Mouse (Mus musculus) kidney, adult 2 months (tissue): Measurements from ENCODE around the gene Mcu. TPM values are rescaled to one million over a fixed set of nuclear protein-coding genes. Genes with fewer than 3 reads are reported as not detected.
A peak's percentile ranks its signal among the peaks of the same experiment; 100 is the strongest.

Experiments
- DNase-seq: peaks from one replicate; pipeline ENCODE4 v3.0.0; 2021
- H3K27ac ChIP-seq: fragments of 200-500 bp; 2 replicates; pipeline ENCODE4 v1.5.1; 2012; ENCODE audit warnings: low read depth, low read length, control low read depth, inconsistent platforms; ENCODE audit not compliant: insufficient read depth
- H3K27me3 ChIP-seq: fragments of 200-500 bp; replicated peaks from 2 replicates; pipeline ENCODE4 v1.6.1; 2012; ENCODE audit warnings: mild to moderate bottlenecking, moderate library complexity, low read length, inconsistent platforms; ENCODE audit not compliant: control insufficient read depth, insufficient read depth
- H3K36me3 ChIP-seq: fragments of 200-500 bp; 2 replicates; pipeline ENCODE4 v1.6.1; 2012; ENCODE audit warnings: mild to moderate bottlenecking, moderate library complexity, low read length, inconsistent platforms; ENCODE audit not compliant: control insufficient read depth, insufficient read depth
- H3K4me1 ChIP-seq: fragments of 200-500 bp; 2 replicates; pipeline ENCODE4 v1.6.1; 2011; ENCODE audit warnings: low read length; ENCODE audit not compliant: control insufficient read depth, insufficient read depth
- H3K4me3 ChIP-seq: fragments of 200-500 bp; 2 replicates; pipeline ENCODE4 v1.5.1; 2011; ENCODE audit warnings: mild to moderate bottlenecking, low read depth, low read length, control low read depth; ENCODE audit not compliant: insufficient read depth
- CTCF ChIP-seq: fragments of 200-500 bp; conservative IDR thresholded peaks from 2 replicates; pipeline ENCODE4 v1.5.1; 2011; ENCODE audit warnings: low read depth, mild to moderate bottlenecking, control low read depth, low read length, moderate library complexity, mixed read lengths; ENCODE audit not compliant: insufficient read depth, insufficient read length
- POLR2A ChIP-seq: fragments of 200-500 bp; IDR thresholded peaks from one replicate; pipeline ENCODE4 v1.6.1; 2011; ENCODE audit warnings: low read depth, low read length, control low read depth
- WGBS: fragments of 180-500 bp; shearing (Covaris S2); methylation state at CpG from one replicate; pipeline ENCODE4 v1.1.7; 2018; 5-methylcytosine and 5-hydroxymethylcytosine counted together
- polyA plus RNA-seq: library from polyadenylated mRNA; depleted of rRNA; stranded (reverse); fragments of >200 nt; gene quantifications from 2 replicates; pipeline ENCODE4 v1.2.3, GENCODE M21; 2012; rRNA removed

Gene Mcu
- polyA plus RNA-seq: 14.4 and 16.2 TPM in 2 replicates

DNA sequence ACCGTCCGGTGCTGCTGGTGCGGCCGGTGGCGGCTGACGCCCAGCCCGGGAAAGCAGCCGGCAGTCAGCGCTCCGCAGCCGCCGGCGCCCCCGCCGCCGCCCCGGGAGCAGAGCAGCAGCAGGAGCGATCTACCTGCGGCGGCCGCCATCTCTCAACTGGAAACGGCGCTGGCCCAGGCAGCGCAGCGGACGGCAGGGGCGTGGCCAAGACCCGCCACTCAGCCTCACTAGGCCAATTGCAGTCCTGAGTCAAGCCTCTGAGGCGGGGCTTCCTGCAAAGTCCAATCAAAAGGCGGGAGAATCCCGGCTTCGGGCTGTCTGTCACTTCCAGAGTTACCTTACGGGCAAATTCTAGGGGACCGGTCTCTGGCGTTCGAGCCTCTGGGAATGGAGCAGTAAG lies at the start of gene Mcu:
Gene Mcu (minus strand): TSS at position 171 of the 400 bp plus-strand sequence.
- WGBS: 1% methylated on average over 36 of the region's 36 CpGs
- peak within 1 kb of the TSS; percentile 6 for H3K27ac ChIP-seq
- H3K4me1 ChIP-seq: peaks cover 8% of the 10 kb centered on the region
- TF ChIP-seq POLR2A: peak; percentile 13
- no peak for TF ChIP-seq CTCF
- no peaks in the 10 kb centered on the region for H3K36me3 ChIP-seq
- DNase-seq: peak; percentile 98
- H3K4me3 ChIP-seq: peak within 1 kb of the TSS; percentile 72
- H3K27me3 ChIP-seq: no peaks in the 10 kb centered on the region

DNA sequence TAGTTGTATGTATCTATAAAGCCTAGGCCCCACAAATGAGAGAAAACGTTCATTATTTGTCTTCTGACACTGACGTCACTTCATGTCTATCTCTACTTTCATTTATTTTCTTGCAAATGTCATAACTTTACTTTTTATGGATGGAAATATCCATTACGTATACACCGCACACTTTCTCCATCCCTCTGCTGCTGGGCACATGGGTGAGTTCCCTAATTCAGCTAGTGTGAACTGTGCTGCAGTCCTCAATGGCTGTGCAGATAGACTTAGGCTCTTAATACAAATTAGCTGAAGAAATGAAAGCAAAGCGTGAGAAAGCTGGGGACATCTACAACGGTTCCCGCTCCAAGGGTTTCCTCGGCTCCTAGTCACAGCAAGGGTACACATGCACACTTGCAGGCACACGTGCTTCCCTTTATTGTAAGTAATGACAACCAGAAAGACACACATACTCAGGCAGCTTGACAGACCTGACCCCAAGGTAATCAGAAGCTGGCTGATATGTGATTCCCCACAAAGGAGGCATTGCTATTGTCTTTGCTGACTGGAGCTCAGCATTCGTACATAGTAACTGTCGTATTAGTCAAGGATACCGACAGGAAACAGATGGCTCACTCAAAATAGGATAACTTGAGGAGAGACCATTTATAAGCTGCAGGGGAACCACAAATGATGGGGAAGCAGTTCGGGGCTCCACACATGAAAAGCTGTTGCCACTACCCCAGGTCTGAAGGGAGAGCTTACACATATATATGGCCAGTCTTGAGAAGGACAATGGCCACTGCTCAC lies 49.2 kb upstream of the Mcu start:
- no peak overlapping the region for H3K4me3 ChIP-seq
- 72% methylated on average over 13 of the region's 13 CpGs for WGBS
- no peak for DNase-seq

DNA sequence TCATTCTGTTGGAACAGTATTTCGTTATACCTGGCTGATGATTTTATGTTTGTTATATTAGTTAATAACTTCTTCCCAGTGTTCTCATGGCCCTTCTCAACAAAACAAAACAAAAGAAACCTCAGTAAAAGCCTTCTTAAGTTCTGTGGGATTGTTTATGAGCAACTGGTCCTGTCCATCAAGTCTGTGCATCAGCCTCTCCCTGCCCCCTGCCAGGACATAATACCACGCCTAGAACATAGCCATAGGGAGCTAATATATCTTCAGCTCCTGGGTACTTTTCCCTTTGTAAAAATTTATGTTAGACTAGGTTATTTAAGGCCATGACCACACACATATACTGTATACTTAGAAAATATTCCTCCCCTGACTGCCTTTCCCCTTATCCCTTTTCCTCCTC lies 48.3 kb upstream of the Mcu start:
- TF ChIP-seq POLR2A (no peak), CTCF (no peak)
- no peak overlapping the region for H3K4me3 ChIP-seq
- no peaks in the 10 kb centered on the region for H3K36me3 ChIP-seq
- no peak for DNase-seq
- H3K4me1 ChIP-seq: peaks cover 3% of the 10 kb centered on the region; the same call in 1 of the 2 replicates
- H3K27me3 ChIP-seq: no peaks in the 10 kb centered on the region
- WGBS: 77% methylated on average over 2 of the region's 2 CpGs
- no peak overlapping the region for H3K27ac ChIP-seq

More for the DNA sequence above, 49.2 kb upstream of the Mcu start:
- Histone ChIP-seq H3K4me1 (peaks cover 3% of the 10 kb centered on the region; the same call in 1 of the 2 replicates), H3K36me3 (no peaks in the 10 kb centered on the region), H3K27me3 (no peaks in the 10 kb centered on the region), H3K27ac (no peak overlapping the region)
- TF ChIP-seq CTCF: no peak
- TF ChIP-seq POLR2A: no peak

DNA sequence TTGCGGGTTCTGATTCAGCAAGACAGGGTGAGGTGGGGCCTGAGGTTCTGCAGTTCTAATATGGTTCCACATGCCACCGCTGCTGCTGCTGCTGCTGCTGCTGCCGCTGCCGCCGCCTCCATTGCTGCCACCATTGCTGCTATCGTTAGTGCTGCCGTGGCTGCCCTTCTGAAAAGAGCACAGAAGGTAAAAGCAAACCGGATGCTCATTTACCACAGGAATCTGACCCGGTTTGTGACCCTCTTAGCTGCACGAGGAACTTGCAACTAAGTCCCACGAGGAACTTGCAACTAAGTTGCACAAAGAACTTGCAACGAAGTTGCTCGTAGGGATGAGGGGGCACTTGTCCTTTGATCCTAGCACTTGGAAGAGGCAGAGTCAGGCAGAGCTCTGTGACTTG lies 40.3 kb upstream of the Mcu start:
- no peaks in the 10 kb centered on the region for H3K36me3 ChIP-seq
- 81% methylated on average over 13 of the region's 13 CpGs for WGBS
- TF ChIP-seq POLR2A: no peak
- no peak for TF ChIP-seq CTCF

DNA sequence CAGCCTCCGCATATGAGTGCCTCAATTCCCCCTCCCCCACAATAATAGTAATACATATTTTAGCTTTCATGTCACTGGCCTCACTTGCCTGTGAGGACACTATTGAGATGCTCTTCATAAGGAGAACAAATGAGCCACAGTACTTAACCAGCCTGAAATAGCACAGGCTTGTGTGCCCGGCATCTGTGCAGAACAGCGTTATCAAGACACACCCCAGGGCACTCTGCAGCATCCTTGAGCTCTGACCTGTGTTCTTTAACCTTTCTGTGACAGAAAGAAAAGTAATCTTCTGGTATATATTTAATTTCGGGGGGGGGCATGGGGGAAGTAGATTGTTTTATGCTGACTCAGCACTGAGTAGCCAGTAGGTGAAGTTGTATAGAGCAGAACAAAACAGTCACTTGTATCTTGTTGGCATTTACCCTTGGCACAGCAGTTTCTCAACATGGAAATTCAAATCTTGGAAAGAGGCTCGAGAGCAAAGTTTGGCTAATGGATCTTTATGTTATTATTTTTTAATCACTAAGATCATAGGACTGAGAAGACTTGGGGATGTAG lies 30.4 kb upstream of the Mcu start:
- no peaks in the 10 kb centered on the region for H3K36me3 ChIP-seq
- TF ChIP-seq CTCF: no peak
- no peak for TF ChIP-seq POLR2A
- H3K27ac ChIP-seq: no peak overlapping the region
- DNase-seq: no peak
- 0 out of 2 replicates have a peak, but pooled peaks cover 2% of the 10 kb centered on the region for H3K27me3 ChIP-seq
- H3K4me1 ChIP-seq: no peaks in the 10 kb centered on the region
- 86% methylated on average over 5 of the region's 5 CpGs for WGBS
- H3K4me3 ChIP-seq: no peak overlapping the region

More for the DNA sequence above, 40.3 kb upstream of the Mcu start:
- DNase-seq: no peak
- H3K4me3 ChIP-seq: no peak overlapping the region
- no peak overlapping the region for H3K27ac ChIP-seq
- no peaks in the 10 kb centered on the region for H3K4me1 ChIP-seq
- no peaks in the 10 kb centered on the region for H3K27me3 ChIP-seq

GRCm38 (mm10) chr10:59645153-59645552 lies 28.7 kb upstream of the Mcu start:
- Histone ChIP-seq H3K27ac (no peak overlapping the region), H3K27me3 (0 out of 2 replicates have a peak, but pooled peaks cover 2% of the 10 kb centered on the region), H3K36me3 (no peaks in the 10 kb centered on the region), H3K4me1 (no peaks in the 10 kb centered on the region), H3K4me3 (no peak overlapping the region)
- TF ChIP-seq CTCF: no peak
- TF ChIP-seq POLR2A: no peak
- DNase-seq: no peak
- WGBS: 82% methylated on average over 4 of the region's 4 CpGs

- no peaks in the 10 kb centered on the region for H3K4me1 ChIP-seq
- no peak overlapping the region for H3K27ac ChIP-seq
- WGBS: 64% methylated on average over 2 of the region's 2 CpGs
- no peak overlapping the region for H3K4me3 ChIP-seq
- H3K27me3 ChIP-seq: 0 out of 2 replicates have a peak, but pooled peaks cover 2% of the 10 kb centered on the region
- TF ChIP-seq POLR2A (no peak), CTCF (no peak)
- no peaks in the 10 kb centered on the region for H3K36me3 ChIP-seq
- DNase-seq: no peak
Observed at GRCm38 (mm10) chr10:59644710-59645109, 28.2 kb upstream of the Mcu start.
